Mouse (Mus musculus): ENCODE measurements at regions not wholly inside any gene's neighbourhood (a gene's known extent, or its start where the extent isn't known, plus 50 kb on each side); places are given as distances from the start of the nearest gene placed in this dataset.

DNA sequence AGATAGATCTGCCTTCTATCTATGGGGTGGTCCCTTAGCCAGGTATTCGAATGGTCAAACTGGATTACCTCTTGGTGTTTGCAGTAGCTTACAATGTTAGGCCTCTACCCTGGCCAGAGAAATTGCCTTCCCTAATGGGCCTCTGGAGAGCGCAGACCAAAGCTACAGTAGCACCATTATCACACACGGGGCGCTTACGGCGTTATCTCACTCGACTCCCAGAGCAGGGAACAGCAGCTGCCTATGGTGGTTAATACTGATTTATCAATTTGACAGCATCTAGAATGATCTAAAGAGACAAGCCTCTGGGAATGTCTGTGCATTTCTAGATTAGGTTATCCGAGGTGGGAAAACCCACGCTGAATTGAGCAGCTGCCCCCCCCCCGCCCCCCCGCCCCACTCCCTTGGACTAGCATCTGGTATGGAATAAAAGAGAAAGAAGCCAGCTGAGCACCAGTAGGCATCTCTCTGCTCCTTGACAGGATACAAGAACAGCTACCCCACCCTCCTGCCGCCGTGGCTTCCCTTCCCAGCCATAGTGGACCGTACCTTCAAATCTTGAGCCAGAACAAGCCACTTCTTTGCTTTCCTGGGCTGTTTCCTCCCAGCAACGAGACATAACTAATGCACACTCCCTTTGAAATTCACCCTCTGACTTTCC is 151.7 kb upstream of the Ajap1 start:
- no peak for TF ChIP-seq CTCF (IDR thresholded peaks at IDR 0.05; ENCODE audit: low read depth, low read length)
- TF ChIP-seq POLR2A (IDR thresholded peaks at IDR 0.05; ENCODE audit: borderline replicate concordance, low read depth, low read length): no peak
